Mouse (Mus musculus): ENCODE results near the gene Ccdc85c. TPM values are rescaled to one million over a fixed set of nuclear protein-coding genes. Genes with fewer than 3 reads are reported as not detected.

Gene Ccdc85c
- polyA plus RNA-seq, 1 experiment from 2014 or later: 17.7 TPM

- no peaks in the 10 kb centered on the region for H3K36me3 ChIP-seq
- H3K9me3 ChIP-seq: no peaks in the 10 kb centered on the region
- ATAC-seq (ENCODE audit: low FRiP score): no peak
- H3K27me3 ChIP-seq: no peaks in the 10 kb centered on the region
- peaks cover 90% of the 10 kb centered on the region for H3K4me1 ChIP-seq (replicated peaks)
- H3K4me2 ChIP-seq: peak overlapping the region; percentile 21; the same call in 1 of the 2 replicates
- H3K9ac ChIP-seq: peak overlapping the region; percentile 60
- H3K27ac ChIP-seq: peak overlapping the region; percentile 81
- WGBS: 3% methylated on average over 8 of the region's 8 CpGs
- H3K4me3 ChIP-seq: no peak overlapping the region
These were observed 30.4 kb downstream of the Ccdc85c start for GRCm38 (mm10) chr12:108244778-108245177.

DNA sequence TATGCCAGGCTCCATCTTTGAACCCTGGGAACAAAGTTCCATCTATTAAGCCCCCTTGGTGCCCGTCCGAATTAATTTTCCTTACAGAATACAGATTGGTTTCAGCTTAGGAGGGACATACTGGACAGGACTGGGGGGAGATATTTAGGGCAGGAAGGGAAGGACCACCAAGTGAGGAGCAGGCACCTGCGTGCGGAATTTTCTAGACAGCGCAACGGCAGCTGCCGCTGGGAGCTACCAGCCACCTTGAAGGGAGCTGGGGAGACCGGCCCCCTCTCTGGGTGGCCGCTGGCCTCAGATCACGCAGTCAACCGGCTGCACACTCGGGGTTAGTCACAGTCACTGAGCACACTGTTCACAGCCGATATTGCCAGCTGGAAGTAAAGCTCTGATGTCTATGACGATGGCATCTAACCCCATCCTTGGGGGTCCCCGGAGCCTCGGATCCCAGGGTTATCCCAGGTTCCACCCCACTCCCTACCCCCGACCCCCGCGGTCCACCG, 32.9 kb downstream of the Ccdc85c start:
- H3K4me2 ChIP-seq: 0 out of 2 replicates have a peak overlapping the region, but pooled peaks have one; percentile 39
- peak overlapping the region; percentile 93 for H3K27ac ChIP-seq
- no peak overlapping the region for H3K4me3 ChIP-seq
- no peaks in the 10 kb centered on the region for H3K9me3 ChIP-seq
- no peaks in the 10 kb centered on the region for H3K27me3 ChIP-seq
- ATAC-seq (ENCODE audit: low FRiP score): no peak
- no peaks in the 10 kb centered on the region for H3K36me3 ChIP-seq
- WGBS: 33% methylated on average over 20 of the region's 20 CpGs
- H3K9ac ChIP-seq: peak overlapping the region; percentile 24; the same call in 1 of the 2 replicates
- H3K4me1 ChIP-seq (replicated peaks): peaks cover 100% of the 10 kb centered on the region

DNA sequence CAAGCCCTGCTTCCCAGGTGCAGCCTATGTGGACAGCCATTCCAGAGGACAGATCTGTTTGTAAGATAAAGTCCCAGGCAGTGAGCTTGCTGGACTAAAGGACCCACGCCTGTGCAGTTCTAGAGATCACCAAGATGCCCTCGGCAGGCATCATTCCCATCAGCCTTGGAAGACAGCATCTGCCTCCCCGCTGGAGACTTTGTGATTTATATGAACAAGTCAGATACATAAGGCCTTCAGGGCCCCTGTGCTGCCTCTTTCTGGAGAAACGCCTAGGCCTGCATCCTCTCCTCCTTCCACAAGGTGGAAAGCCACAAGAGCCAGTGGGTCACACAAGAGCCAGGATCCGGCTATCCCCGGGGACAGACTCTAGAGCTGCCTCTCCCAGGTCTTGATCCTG, 33.6 kb downstream of the Ccdc85c start:
- WGBS: 27% methylated on average over 6 of the region's 6 CpGs
- H3K4me1 ChIP-seq (replicated peaks): peaks cover 100% of the 10 kb centered on the region
- peak overlapping the region; percentile 39; the same call in 1 of the 2 replicates for H3K4me2 ChIP-seq
- H3K9me3 ChIP-seq: no peaks in the 10 kb centered on the region
- H3K36me3 ChIP-seq: no peaks in the 10 kb centered on the region
- H3K4me3 ChIP-seq: no peak overlapping the region
- ATAC-seq (ENCODE audit: low FRiP score): no peak
- H3K27me3 ChIP-seq: no peaks in the 10 kb centered on the region
- peak overlapping the region; percentile 93 for H3K27ac ChIP-seq
- peak overlapping the region; percentile 66 for H3K9ac ChIP-seq

DNA sequence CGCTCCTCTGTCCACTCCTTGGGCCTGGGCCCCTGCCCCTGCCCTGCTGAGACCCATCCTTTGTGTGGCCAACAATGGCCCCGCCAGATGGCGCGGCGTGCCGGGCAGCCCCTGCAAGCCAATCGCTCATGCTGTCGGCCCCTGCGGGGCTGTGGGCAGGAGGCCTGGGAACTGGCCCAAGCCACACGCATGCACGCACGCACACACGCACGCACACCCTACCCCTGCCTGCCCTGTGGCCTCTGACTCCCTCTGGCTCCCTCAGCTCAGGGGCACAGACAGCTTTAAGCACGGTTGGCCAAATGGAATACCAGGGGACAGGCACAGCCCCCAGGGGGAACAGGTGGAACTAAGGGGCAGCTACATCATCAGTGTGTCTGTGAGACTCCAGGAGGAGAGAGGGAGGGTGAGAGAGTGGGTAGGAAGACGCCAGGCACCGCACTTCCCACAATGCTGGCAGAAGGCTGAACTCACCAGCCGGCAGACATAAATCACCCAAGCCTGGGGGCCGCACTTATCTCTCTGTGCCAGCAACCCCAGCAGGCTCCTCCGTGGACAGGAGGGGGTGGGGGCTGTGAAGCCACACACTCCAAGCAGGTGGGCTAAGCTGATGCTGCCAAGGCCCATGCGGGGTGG, 34.2 kb downstream of the Ccdc85c start:
- H3K9ac ChIP-seq: peak overlapping the region; percentile 66
- no peak overlapping the region for H3K4me3 ChIP-seq
- 7% methylated on average over 21 of the region's 21 CpGs for WGBS
- H3K36me3 ChIP-seq: no peaks in the 10 kb centered on the region
- no peaks in the 10 kb centered on the region for H3K27me3 ChIP-seq
- ATAC-seq (ENCODE audit: low FRiP score): peak; percentile 68
- peak overlapping the region; percentile 39 for H3K4me2 ChIP-seq
- H3K27ac ChIP-seq: peak overlapping the region; percentile 93
- peaks cover 100% of the 10 kb centered on the region for H3K4me1 ChIP-seq (replicated peaks)
- no peaks in the 10 kb centered on the region for H3K9me3 ChIP-seq

DNA sequence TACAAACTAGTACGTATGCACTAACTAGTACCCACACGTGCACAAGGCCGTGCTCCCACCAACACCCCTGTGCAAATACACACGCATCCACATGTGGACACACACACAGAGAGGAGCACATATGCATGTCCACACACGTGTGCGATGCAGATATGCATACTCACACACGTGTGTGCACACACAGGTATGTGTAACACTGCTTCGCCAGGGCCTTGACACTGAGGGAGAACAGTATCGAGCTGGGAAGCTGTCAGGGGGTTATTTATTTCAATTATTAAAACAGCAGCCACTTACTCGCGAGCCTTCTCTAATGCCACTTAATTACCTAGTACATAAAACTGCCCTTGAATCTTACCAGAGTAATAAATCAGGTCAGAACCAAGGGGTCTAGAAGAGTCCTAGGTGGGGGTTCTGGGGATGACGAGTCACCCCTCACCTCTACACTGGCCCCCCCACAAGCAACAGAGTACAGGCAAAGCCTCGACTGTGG, 34.8 kb downstream of the Ccdc85c start:
- Histone ChIP-seq H3K4me3 (no peak overlapping the region), H3K9me3 (no peaks in the 10 kb centered on the region), H3K4me1 (replicated peaks) (peaks cover 100% of the 10 kb centered on the region), H3K27ac (peak overlapping the region; percentile 93), H3K27me3 (no peaks in the 10 kb centered on the region), H3K36me3 (no peaks in the 10 kb centered on the region), H3K9ac (peak overlapping the region; percentile 66), H3K4me2 (peak overlapping the region; percentile 39)
- 46% methylated on average over 13 of the region's 13 CpGs for WGBS
- ATAC-seq (ENCODE audit: low FRiP score): no peak; the same call in 1 of the 2 replicates

DNA sequence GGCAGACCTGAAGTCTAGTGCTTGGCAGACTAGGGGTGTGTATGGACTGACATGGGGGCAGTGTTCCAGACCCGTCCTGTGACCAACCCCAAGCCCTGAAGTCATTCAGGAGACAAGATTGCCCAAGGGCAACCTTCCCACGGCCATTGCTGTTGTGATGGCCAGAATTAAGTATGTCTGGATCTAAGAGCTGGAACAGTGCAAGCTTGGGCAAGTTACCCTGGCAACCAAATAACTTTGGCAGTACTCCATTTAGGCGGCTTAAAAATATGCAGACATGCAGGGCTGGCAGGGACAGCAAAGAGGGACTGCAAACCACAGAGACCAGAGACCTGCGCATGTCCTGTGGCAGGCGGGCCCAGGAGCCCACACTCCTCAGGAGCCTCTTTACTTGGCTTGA, 35.8 kb downstream of the Ccdc85c start:
- peak overlapping the region; percentile 66 for H3K9ac ChIP-seq
- 28% methylated on average over 5 of the region's 5 CpGs for WGBS
- H3K4me1 ChIP-seq (replicated peaks): peaks cover 99% of the 10 kb centered on the region
- 0 out of 2 replicates have a peak overlapping the region, but pooled peaks have one; percentile 13 for H3K4me2 ChIP-seq
- peak; percentile 15; the same call in 1 of the 2 replicates for ATAC-seq (ENCODE audit: low FRiP score)
- no peaks in the 10 kb centered on the region for H3K27me3 ChIP-seq
- no peaks in the 10 kb centered on the region for H3K9me3 ChIP-seq
- H3K36me3 ChIP-seq: no peaks in the 10 kb centered on the region
- no peak overlapping the region for H3K4me3 ChIP-seq
- peak overlapping the region; percentile 93 for H3K27ac ChIP-seq

DNA sequence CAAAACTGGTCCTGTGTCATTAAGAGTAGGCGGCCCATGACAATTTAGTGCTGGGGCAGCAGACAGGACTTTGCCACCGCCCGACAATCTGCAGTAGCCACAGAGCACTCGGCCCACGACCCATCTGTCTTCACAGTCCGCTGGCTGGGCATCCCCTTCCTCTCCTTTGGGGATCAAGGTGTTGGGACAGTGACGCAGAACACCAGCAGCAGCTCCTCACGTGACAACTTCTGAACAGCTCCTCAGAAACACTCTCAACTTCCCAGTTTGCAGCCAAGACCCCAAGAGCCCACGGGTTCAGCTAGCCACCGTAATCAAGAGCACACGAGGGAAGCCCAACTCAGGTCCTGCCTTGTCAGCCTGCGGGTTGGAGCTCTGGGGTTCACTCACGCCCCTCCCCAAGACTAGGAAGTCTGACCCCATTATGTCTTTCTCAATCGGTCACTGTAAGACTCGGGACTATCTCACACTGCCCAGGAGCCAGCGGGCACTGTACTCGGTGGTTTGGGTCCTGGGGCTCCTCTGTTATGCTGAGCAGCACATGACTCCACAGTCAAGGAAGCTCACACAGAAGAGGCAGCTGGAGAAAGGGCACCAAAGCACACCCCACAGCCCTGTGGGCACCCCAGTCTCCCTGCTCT, 36.7 kb downstream of the Ccdc85c start:
- H3K27ac ChIP-seq: peak overlapping the region; percentile 77
- H3K9ac ChIP-seq: no peak overlapping the region
- no peak for ATAC-seq (ENCODE audit: low FRiP score)
- WGBS: 69% methylated on average over 17 of the region's 17 CpGs
- peaks cover 94% of the 10 kb centered on the region for H3K4me1 ChIP-seq (replicated peaks)
- no peak overlapping the region for H3K4me3 ChIP-seq
- no peak overlapping the region for H3K4me2 ChIP-seq
- no peaks in the 10 kb centered on the region for H3K36me3 ChIP-seq
- no peaks in the 10 kb centered on the region for H3K9me3 ChIP-seq
- H3K27me3 ChIP-seq: no peaks in the 10 kb centered on the region

DNA sequence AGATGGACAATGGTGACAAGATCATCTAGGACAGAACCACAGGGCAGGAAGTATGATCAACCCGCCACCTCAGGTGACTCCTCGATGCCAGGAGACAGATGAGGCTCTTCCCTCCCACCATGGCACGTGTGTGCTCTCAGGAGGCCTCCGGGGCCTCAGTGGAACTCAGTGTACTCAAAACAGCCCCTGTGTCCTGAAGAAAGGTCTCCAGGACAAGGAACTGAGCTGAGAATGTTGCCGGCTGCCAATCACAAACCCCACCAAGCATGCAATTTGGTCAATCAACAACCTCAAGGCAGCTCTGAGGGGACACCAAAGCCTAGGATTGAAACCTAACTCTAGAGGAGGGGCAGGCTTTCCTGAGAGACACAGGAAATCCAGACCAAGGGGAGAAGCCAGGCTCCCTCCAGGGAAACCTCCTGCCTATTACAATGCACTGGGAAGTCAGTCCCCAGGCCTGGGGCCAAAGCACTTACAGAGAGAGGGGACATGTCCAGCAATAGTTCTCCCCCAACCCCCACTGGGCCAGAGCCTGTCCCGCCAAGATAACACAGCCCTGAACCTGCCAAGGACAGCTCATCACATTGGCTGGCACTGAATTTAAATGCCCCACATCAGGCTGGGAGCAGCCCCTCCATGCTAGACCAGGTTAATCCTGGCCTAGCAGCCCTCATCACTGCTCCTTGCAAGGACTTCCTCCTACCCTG, 37.8 kb downstream of the Ccdc85c start:
- no peaks in the 10 kb centered on the region for H3K36me3 ChIP-seq
- 55% methylated on average over 6 of the region's 6 CpGs for WGBS
- no peaks in the 10 kb centered on the region for H3K27me3 ChIP-seq
- no peak for ATAC-seq (ENCODE audit: low FRiP score)
- H3K4me3 ChIP-seq: no peak overlapping the region
- peaks cover 85% of the 10 kb centered on the region for H3K4me1 ChIP-seq (replicated peaks)
- H3K9me3 ChIP-seq: no peaks in the 10 kb centered on the region
- no peak overlapping the region; the same call in 1 of the 2 replicates for H3K27ac ChIP-seq
- H3K9ac ChIP-seq: no peak overlapping the region
- no peak overlapping the region for H3K4me2 ChIP-seq

GRCm38 (mm10) chr12:108235976-108236555, 39.2 kb downstream of the Ccdc85c start:
- H3K9me3 ChIP-seq: no peaks in the 10 kb centered on the region
- H3K4me2 ChIP-seq: no peak overlapping the region
- H3K27me3 ChIP-seq: no peaks in the 10 kb centered on the region
- no peaks in the 10 kb centered on the region for H3K36me3 ChIP-seq
- no peak overlapping the region for H3K4me3 ChIP-seq
- no peak overlapping the region for H3K9ac ChIP-seq
- no peak overlapping the region; the same call in 1 of the 2 replicates for H3K27ac ChIP-seq
- ATAC-seq (ENCODE audit: low FRiP score): no peak
- peaks cover 85% of the 10 kb centered on the region for H3K4me1 ChIP-seq (replicated peaks)
- WGBS: 65% methylated on average over 18 of the region's 18 CpGs

GRCm38 (mm10) chr12:108234832-108235602, 40.2 kb downstream of the Ccdc85c start:
- Histone ChIP-seq H3K9me3 (no peaks in the 10 kb centered on the region), H3K4me3 (no peak overlapping the region), H3K36me3 (no peaks in the 10 kb centered on the region), H3K27me3 (no peaks in the 10 kb centered on the region), H3K4me2 (no peak overlapping the region), H3K9ac (no peak overlapping the region), H3K27ac (peak overlapping the region; percentile 55; the same call in 1 of the 2 replicates), H3K4me1 (replicated peaks) (peaks cover 80% of the 10 kb centered on the region)
- 72% methylated on average over 14 of the region's 14 CpGs for WGBS
- ATAC-seq (ENCODE audit: low FRiP score): no peak

DNA sequence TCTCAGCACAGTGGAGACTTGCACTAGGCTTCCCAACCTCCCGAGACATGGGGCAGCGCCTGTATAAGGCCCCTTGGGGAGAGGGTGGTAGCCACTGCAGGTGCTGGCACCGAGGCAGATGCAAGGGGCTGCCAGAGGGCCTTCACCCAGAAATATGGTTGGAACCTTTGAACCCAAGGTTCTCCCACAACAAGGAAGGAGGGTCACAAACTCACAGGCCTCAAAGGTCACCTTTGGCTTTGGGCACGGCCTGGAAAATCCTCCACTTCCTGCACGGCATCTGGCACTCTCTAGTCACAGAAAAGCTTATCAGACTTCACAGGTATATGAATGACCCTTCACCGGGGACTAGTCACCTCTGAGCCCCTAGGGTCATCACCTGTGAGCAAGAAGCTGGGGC, 41.5 kb downstream of the Ccdc85c start:
- WGBS: 93% methylated on average over 6 of the region's 6 CpGs
- Histone ChIP-seq H3K27ac (no peak overlapping the region), H3K9me3 (no peaks in the 10 kb centered on the region), H3K4me2 (no peak overlapping the region), H3K36me3 (no peaks in the 10 kb centered on the region), H3K4me1 (replicated peaks) (peaks cover 80% of the 10 kb centered on the region), H3K4me3 (no peak overlapping the region), H3K9ac (no peak overlapping the region), H3K27me3 (no peaks in the 10 kb centered on the region)
- ATAC-seq (ENCODE audit: low FRiP score): no peak

Data from hindbrain, embryonic 13.5 days (tissue).